Mouse (Mus musculus) kidney, embryonic 14.5 days (tissue): ENCODE results near the gene Sema4c. TPM values are rescaled to one million over a fixed set of nuclear protein-coding genes. Genes with fewer than 3 reads are reported as not detected.
A peak's percentile ranks its signal among the peaks of the same experiment; 100 is the strongest.

ENCODE experiments used
- ATAC-seq: fragments of 200-750 bp; cut with Nextera tagmentation; 2 replicates; pipeline ENCODE4 v1.8.0; 2017; ENCODE audit warnings: moderate number of reproducible peaks, mild to moderate bottlenecking, moderate TSS enrichment, moderate library complexity; ENCODE audit not compliant: low FRiP score, low TSS enrichment
- H3K27ac ChIP-seq: fragments of 300-500 bp; sonication (generic); 2 replicates; pipeline ENCODE4 v1.5.1; 2014; ENCODE audit warnings: low read depth, mild to moderate bottlenecking, low read length, moderate library complexity, mixed read lengths
- H3K27me3 ChIP-seq: fragments of 300-500 bp; sonication (generic); 2 replicates; pipeline ENCODE4 v1.6.1; 2014; ENCODE audit warnings: mild to moderate bottlenecking, low read length; ENCODE audit not compliant: control insufficient read depth, insufficient read depth
- H3K36me3 ChIP-seq: fragments of 300-500 bp; sonication (generic); 2 replicates; pipeline ENCODE4 v1.6.1; 2014; ENCODE audit warnings: low read length, mixed read lengths; ENCODE audit not compliant: control insufficient read depth, insufficient read depth
- H3K4me1 ChIP-seq: fragments of 300-500 bp; sonication (generic); 2 replicates; pipeline ENCODE4 v1.6.1; 2014; ENCODE audit warnings: low read length, mixed read lengths; ENCODE audit not compliant: control insufficient read depth, insufficient read depth
- H3K4me2 ChIP-seq: fragments of 300-500 bp; sonication (generic); replicated peaks from 2 replicates; pipeline ENCODE4 v1.6.1; 2014; ENCODE audit warnings: low read depth, mild to moderate bottlenecking, low read length
- H3K4me3 ChIP-seq: fragments of 300-500 bp; sonication (generic); 2 replicates; pipeline ENCODE4 v1.5.1; 2014; ENCODE audit warnings: mild to moderate bottlenecking, low read length
- H3K9ac ChIP-seq: fragments of 300-500 bp; sonication (generic); 2 replicates; pipeline ENCODE4 v1.6.1; 2014; ENCODE audit warnings: low read depth, mild to moderate bottlenecking, low read length, moderate library complexity
- H3K9me3 ChIP-seq: fragments of 300-500 bp; sonication (generic); 2 replicates; pipeline ENCODE4 v1.6.1; 2016; ENCODE audit warnings: low read length; ENCODE audit not compliant: control insufficient read depth
- WGBS: fragments of 180-500 bp; shearing (Covaris S2); extraction: QIAGEN DNeasy Blood & Tissue Kit; methylation state at CpG from one replicate; pipeline ENCODE4 v1.1.7; 2014; 5-methylcytosine and 5-hydroxymethylcytosine counted together
- polyA plus RNA-seq: library from polyadenylated mRNA; unstranded; fragments of >200 nt; fragmentation: Nextera tagmentation; extraction: Ambion mirVana; gene quantifications from 2 replicates; pipeline ENCODE4 v1.2.1, GENCODE M21; 2014

The Sema4c gene
- polyA plus RNA-seq, 1 experiment from 2014 or later = 4.8 TPM

- 71% methylated on average over 8 of the region's 8 CpGs for WGBS
- Histone ChIP-seq H3K9me3 (no peaks in the 10 kb centered on the region), H3K4me3 (no peak overlapping the region), H3K27ac (no peak overlapping the region), H3K4me1 (peaks cover 31% of the 10 kb centered on the region), H3K9ac (no peak overlapping the region), H3K36me3 (no peaks in the 10 kb centered on the region), H3K4me2 (no peak overlapping the region), H3K27me3 (no peaks in the 10 kb centered on the region)
- no peak for ATAC-seq
These were observed 24.1 kb upstream of the Sema4c start for GRCm38 (mm10) chr1:36582211-36582610.

DNA sequence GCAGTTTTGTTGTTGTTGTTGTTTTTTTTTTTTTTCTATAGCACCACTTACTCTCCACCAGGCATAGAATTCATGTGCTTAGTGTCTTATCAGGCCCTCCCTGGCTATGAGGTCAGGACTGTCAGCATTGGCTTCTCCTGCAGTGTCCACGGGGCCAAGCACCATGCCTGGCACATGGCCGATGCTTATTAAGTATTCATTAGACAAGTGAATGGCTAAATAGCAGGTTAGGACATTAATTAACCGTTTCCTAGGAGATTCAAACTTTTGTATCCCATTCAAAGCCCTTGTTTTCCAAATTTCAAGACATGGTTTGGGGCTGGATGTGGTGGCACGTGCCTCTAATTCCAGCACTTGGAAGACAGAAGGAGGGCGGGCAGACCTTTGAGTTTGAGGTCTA, 23.1 kb upstream of the Sema4c start:
- H3K9me3 ChIP-seq = no peaks in the 10 kb centered on the region
- H3K36me3 ChIP-seq = no peaks in the 10 kb centered on the region
- H3K4me3 ChIP-seq = no peak overlapping the region
- no peak overlapping the region for H3K9ac ChIP-seq
- ATAC-seq = no peak
- H3K4me1 ChIP-seq = peaks cover 38% of the 10 kb centered on the region
- WGBS = 70% methylated on average over 5 of the region's 5 CpGs
- no peak overlapping the region for H3K4me2 ChIP-seq
- H3K27ac ChIP-seq = peak overlapping the region; percentile 96; the same call in 1 of the 2 replicates
- no peaks in the 10 kb centered on the region for H3K27me3 ChIP-seq

DNA sequence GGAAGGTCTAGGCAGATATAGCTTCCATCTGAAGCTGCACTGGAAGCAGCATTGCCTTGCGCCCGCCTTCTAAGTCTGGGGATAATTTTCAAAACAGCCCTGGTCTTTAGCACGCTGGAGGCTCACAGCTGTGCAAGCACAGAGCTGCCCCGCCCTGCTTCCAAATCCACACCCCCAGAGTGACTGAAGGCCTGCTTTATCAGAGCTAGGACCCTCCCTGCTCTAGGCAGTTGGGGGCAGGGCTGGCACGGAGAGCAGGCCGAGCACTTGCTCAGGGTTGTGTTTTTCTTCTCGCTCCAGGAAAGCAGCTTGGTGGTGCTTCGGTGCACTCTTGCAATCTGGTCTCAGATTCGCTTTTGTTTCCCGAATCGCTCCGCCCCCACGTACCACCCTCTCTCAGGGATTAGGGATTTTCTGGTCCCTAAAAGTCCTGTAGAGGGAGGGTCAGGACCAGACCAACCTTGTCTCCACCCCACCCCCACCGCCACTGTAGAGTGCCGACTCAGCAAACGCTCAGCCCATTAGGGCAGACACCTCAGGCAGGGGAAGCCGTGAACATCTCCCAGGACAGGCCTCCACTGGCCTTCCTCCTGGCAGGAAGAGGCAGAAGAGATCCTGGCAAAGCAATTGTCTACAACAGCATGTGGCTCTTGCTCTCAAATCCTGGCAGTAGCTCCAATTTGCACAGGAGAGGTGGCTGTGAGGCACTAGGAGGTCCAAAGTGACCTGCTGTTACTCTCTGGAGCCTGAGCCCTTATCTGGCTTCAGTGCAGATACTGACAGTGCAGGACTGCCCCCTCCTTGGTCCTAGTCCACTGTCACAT, 22.4 kb upstream of the Sema4c start:
- peak; percentile 94 for ATAC-seq
- Histone ChIP-seq H3K4me3 (peak overlapping the region; percentile 15), H3K4me2 (peak overlapping the region; percentile 40), H3K36me3 (no peaks in the 10 kb centered on the region), H3K9ac (peak overlapping the region; percentile 46), H3K4me1 (peaks cover 35% of the 10 kb centered on the region), H3K27ac (peak overlapping the region; percentile 96), H3K27me3 (no peaks in the 10 kb centered on the region), H3K9me3 (no peaks in the 10 kb centered on the region)
- WGBS = 4% methylated on average over 17 of the region's 17 CpGs

- Histone ChIP-seq H3K4me3 (peak overlapping the region; percentile 15; the same call in 1 of the 2 replicates), H3K27ac (peak overlapping the region; percentile 96), H3K4me2 (peak overlapping the region; percentile 40), H3K27me3 (no peaks in the 10 kb centered on the region), H3K4me1 (peaks cover 38% of the 10 kb centered on the region), H3K36me3 (no peaks in the 10 kb centered on the region), H3K9me3 (no peaks in the 10 kb centered on the region), H3K9ac (peak overlapping the region; percentile 46)
- WGBS = 17% methylated on average over 6 of the region's 6 CpGs
- peak; percentile 75 for ATAC-seq
These were observed 21.8 kb upstream of the Sema4c start for GRCm38 (mm10) chr1:36579974-36580383.

DNA sequence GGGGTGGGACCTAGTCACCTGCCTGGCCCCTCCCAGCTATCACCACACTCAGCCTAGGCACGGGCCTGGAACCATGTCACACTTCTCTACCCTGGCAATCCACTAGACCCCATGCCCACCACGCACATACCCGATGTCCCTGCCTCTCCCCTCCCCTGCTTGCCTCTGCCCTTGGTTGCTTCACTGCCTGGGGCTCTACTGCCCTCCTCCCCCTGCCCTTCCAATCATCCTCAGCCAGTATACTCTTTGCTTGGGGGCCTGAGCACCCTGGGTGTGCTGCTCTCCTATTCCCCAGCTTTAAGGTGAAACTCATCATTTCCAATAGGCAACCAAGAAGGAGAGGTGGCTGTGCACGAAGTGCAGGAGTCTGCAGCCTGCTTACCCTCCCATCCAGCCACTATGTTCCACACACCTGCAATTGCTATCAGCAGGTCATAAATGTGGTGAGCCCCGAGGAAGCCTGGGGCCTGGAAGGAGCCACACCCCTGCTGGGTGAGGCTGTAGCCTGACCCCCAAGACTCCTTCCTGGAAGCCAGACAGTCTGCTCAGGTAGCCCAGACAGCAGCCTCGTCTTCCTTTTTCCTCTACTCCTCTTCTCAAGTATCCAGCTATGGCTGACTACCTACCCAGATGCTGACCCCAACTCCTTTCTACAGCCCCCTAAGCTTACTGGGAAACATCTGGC, 19.0 kb upstream of the Sema4c start:
- Histone ChIP-seq H3K4me2 (no peak overlapping the region), H3K4me1 (peaks cover 53% of the 10 kb centered on the region), H3K9me3 (no peaks in the 10 kb centered on the region), H3K27ac (no peak overlapping the region), H3K36me3 (no peaks in the 10 kb centered on the region), H3K4me3 (no peak overlapping the region), H3K9ac (no peak overlapping the region), H3K27me3 (no peaks in the 10 kb centered on the region)
- 50% methylated on average over 6 of the region's 6 CpGs for WGBS
- ATAC-seq = no peak

DNA sequence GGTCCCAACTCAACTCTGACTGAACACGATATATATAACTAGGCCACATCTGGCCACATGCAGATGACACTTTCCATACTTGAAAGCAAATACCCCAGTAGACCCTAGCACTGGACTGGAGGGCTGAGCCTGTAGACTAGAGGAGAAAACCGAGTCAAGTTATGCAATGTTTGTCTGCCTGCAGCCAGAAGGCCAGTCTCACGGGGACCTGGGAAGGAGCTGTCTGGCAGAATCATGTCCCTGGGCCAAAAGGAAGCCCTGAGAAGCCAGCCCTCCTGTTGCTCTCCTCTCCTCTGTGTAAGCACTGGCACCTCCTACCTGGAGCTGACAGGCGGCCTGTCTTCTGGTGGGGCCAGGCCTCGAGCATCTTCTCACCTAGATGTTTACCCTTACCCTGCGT, 17.2 kb upstream of the Sema4c start:
- H3K4me3 ChIP-seq = no peak overlapping the region
- H3K36me3 ChIP-seq = no peaks in the 10 kb centered on the region
- 53% methylated on average over 6 of the region's 6 CpGs for WGBS
- no peak overlapping the region for H3K27ac ChIP-seq
- no peaks in the 10 kb centered on the region for H3K27me3 ChIP-seq
- 0 out of 2 replicates have a peak overlapping the region, but pooled peaks have one; percentile 23 for H3K9ac ChIP-seq
- no peaks in the 10 kb centered on the region for H3K9me3 ChIP-seq
- ATAC-seq = no peak
- H3K4me2 ChIP-seq = no peak overlapping the region
- H3K4me1 ChIP-seq = peaks cover 43% of the 10 kb centered on the region

- ATAC-seq = no peak
- Histone ChIP-seq H3K27ac (no peak overlapping the region), H3K9ac (no peak overlapping the region), H3K4me1 (peaks cover 40% of the 10 kb centered on the region), H3K4me2 (no peak overlapping the region), H3K9me3 (no peaks in the 10 kb centered on the region), H3K4me3 (no peak overlapping the region), H3K27me3 (no peaks in the 10 kb centered on the region), H3K36me3 (no peaks in the 10 kb centered on the region)
- 85% methylated on average over 5 of the region's 5 CpGs for WGBS
These were observed 16.2 kb upstream of the Sema4c start for GRCm38 (mm10) chr1:36574196-36574955.

DNA sequence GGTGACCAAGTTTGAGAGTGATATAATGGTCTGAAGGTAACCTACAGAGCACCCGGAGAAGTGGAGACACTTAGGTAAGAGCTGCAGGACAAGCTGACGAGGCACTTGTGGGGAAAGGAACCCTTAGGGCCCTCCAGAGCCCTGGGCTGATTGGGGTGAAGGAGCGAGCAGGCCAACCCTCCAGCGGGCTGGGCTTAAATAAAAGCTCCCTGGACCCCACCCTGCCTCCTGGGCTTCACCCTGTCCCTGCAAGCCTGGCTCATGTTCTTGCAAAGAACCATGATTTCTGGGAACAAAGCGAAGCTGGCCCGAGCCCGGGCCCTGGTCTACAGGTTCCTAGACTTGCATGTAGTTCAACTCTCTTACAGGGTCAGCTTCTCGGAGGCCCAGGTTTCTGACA, 15.4 kb upstream of the Sema4c start:
- H3K4me2 ChIP-seq = no peak overlapping the region
- H3K4me3 ChIP-seq = no peak overlapping the region
- H3K27me3 ChIP-seq = no peaks in the 10 kb centered on the region
- H3K36me3 ChIP-seq = no peaks in the 10 kb centered on the region
- no peaks in the 10 kb centered on the region for H3K9me3 ChIP-seq
- H3K4me1 ChIP-seq = peaks cover 44% of the 10 kb centered on the region
- no peak for ATAC-seq
- 83% methylated on average over 8 of the region's 8 CpGs for WGBS
- no peak overlapping the region for H3K27ac ChIP-seq
- no peak overlapping the region for H3K9ac ChIP-seq
